Mouse (Mus musculus): ENCODE results near the gene Ddias.
A peak's percentile ranks its signal among the peaks of the same experiment; 100 is the strongest.
"Not testable (repeated sequence)": the region's sequence is repeated elsewhere in the genome, so short reads cannot be mapped to it uniquely, and the experiment has no call there.

Ddias gene

GRCm38 (mm10) chr7:92874116-92874675 is at the start of gene Ddias, which contains the start of gene Prcp:
TSS of gene Ddias (minus strand) at chr7:92874247.
TSS of gene Prcp (plus strand) at chr7:92874470.
- peak; percentile 86 to 88 for DNase-seq (ENCODE audit: low spot score in 2 of 2)

DNA sequence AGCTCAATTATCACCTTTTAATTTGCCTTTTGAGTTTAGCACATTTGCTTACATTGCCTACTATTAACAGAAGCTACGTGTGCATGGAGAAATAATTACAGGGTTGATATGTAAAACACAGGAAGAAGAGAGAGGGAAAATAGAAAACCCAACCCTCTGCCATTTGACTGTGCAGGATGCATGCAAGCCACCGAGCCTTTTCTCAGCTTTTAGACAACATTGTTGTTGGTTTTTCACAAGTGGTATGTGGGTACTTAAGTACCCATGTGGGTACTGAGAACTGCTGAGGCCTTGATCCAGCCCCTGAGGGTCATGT is 46.8 kb upstream of the Ddias start:
- no peak for DNase-seq (ENCODE audit: low spot score in 2 of 2)

- DNase-seq (ENCODE audit: low spot score in 2 of 2), result no peak
These were observed 46.3 kb upstream of the Ddias start for GRCm38 (mm10) chr7:92920172-92920856.

GRCm38 (mm10) chr7:92904285-92904684 is 30.2 kb upstream of the Ddias start:
- not testable (repeated sequence) for DNase-seq (ENCODE audit: low spot score in 2 of 2)

DNA sequence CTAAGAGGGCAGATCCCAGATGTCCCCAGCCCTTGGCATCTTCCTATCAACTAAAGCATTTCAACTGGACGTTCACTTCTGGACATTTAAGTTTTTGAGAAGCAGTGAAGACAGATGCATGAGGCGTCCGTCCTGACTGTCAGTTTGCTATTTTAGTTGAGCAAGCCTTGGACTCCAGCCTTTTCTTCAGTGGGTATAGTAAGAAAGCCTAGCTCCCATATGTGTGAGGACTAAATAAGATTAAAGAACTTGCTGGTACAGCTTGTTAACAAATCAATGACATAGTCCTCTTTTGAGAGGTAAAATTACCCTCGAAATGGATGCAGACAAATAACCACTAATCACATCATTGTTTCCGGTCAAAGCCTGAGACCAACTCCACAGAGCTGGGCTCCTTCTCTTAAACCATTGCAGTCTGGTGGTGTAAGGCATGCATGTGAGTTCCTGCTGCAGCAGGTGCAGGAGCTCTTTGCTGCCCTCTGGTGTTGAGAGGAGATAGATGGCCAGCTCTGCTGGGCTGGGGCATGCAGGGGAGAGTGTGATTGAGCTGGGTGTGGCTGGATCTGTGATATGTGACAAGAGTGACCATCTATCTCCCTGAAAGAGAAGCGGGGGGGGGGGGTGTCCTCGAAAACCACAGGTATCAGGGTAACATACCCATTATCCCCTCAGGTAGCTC is 29.5 kb upstream of the Ddias start:
- peak; percentile 12 to 44 for DNase-seq (ENCODE audit: low spot score in 2 of 2)

DNA sequence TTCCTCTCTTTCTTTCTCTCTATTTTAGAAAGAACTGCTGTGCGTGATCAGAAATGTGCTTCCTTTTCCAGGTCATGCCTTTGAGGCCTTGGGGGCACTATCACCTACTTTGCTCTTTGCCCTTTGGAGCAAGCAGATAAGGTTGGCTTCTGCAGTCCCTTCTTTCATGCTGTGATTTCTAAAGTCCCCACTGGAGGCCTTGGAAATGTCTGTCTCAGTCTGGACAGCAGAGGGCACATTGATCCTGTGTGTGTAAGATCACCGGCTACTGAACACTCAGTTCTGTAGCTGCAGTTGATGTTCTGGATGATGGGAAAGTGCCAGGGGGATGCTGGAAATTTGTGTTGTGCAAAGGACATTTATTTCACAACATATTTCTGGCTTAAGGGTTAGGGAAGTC is 23.0 kb upstream of the Ddias start:
- peak in 1 of 2 experiments; percentile 15 for DNase-seq (ENCODE audit: low spot score in 2 of 2)

DNA sequence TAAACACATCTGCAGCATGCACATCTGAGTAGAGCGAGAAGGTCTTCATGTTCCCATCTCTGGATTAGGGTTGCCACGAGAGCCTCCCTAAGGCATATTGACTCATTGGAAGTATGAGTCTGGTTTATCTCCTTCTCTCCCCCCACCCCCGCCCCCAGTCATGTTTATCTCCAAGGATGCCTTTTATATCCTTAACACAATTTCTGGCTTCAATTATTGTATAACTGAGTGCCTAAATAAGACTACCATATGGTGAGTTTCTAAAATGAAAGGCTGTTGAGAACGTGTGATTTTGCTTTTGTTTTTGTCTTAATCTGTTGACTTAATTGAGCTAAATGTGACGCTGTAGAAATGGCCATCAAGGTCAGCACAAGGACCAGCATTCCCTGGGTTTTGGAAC is 22.0 kb upstream of the Ddias start:
- DNase-seq (ENCODE audit: low spot score in 2 of 2), result no peak

DNA sequence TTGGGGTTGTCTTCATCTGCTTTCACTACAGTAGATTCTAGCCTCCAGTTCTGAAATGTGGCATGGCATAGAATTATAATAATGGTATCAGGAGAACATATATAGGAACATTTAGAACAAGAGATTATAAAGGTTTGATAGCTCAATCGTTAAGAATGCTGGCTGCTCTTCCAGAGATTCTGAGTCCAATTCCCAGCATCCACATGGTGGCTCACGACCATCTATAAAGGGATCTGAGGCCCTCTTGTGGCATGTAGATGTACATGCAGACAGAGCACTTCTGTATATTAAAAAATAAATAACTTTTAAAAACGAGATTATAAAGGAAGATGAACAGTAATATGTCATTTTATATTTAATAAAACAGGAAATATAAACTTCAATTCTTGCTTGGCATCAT is 19.4 kb upstream of the Ddias start:
- DNase-seq (ENCODE audit: low spot score in 2 of 2), result no peak

DNA sequence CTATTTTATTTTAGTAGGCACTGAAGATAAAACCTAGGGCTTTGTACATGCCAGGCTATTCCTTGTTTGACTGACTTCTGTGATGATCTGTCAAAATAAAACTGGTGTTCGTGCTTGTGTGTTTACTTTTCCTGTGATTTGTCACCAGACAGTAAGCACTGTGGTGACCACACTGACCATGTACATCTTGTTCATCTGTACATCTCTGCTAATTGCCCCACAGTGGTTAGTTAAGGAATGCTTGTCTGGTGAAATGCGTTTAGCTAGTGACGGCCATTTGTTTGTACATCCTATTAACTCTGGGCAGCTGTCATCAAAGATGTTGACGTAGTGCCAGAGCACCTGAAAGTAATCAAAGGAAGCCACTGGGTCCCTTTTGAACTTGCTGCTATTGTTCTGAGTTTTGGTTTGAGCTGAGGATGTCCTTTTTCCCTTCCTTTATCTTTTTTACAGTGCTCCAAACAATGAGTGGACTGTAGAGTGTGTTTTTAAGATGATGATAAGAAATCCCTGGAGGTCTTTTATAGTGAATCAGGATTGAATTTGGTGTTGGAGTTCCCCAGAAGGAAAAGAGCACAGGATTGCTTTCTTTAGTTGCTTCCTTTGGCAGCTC is 16.7 kb upstream of the Ddias start:
- DNase-seq (ENCODE audit: low spot score in 2 of 2), result no peak

DNA sequence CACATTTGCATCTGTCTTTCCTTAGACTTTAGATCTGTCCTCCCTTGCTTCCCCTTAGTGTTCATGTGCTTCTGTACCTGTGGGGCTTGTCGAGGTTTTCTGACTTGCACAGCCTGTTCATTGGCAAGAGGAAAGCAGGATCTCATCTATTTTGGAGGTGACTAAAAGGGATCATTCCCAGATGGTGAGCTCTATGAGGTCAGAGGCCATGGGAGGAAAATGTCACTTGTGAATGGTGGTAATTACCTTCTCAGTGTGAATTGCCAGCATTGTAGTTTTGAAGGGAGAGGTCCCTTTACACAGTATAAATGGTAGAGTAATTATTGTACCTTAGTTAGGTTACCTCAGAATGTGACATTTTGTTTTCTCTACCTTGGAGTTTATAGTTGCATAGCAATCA is 16.2 kb upstream of the Ddias start:
- no peak for DNase-seq (ENCODE audit: low spot score in 2 of 2)

GRCm38 (mm10) chr7:92887230-92887629 is 13.2 kb upstream of the Ddias start:
- DNase-seq (ENCODE audit: low spot score in 2 of 2), result no peak

- no peak for DNase-seq (ENCODE audit: low spot score in 2 of 2)
These were observed 12.8 kb upstream of the Ddias start for GRCm38 (mm10) chr7:92886801-92887200.

GRCm38 (mm10) chr7:92884998-92885660 is 11.1 kb upstream of the Ddias start:
- DNase-seq (ENCODE audit: low spot score in 2 of 2), result no peak

GRCm38 (mm10) chr7:92883850-92884716 is 10.0 kb upstream of the Ddias start:
- no peak for DNase-seq (ENCODE audit: low spot score in 2 of 2)

DNA sequence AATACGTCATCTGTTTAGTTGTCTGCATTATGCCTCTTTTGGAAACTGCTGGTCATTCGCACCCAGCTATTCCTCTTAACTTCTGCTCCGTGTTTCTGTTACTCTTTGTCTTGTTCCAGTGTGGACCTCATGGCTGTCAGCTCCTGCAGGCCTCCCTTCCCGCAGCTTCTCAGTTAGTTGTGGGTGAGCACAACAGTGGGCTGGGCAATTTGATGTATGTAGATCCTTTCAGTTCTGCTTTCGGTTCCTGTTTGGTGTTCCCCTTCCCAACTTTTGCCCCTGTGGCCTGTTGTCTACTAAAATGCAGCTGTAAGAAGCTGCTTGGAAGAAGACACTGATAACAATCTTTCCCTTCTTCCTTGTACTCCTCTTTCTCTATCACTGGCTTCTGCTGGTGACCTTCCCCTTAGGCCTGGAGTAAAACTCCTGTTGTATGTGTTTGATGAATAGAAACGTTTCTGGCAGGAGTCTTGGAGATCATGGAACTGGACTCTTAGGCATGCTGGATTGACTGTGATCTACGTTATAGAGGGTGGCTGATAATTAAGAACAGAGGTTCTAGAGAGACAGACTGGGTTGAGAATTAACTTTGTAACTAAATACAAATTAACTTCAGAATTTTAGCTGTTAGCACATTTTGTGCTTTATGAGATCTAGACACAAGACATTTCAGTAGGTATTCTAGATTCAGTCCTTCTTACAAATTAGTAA is 4.7 kb upstream of the Ddias start:
- no peak for DNase-seq (ENCODE audit: low spot score in 2 of 2)

DNA sequence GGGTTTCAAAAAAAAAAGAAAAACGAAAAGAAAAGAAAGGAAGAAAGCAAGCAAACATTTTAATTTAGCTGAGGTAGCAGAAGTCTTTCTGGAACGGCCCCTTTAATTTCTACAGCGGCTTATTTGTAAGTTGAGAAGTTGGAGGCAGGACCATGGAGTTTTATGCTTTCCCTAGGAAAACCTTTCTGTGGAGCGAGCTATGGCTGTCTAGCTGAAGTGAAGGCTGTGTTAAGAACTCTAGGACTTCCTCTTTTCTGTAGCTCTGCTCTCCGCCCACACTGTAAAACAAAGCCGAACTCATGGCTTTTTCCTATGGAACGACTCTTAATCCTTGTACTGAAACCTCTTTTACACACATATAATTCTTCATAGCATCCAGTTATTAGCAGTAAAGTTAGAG is 2.5 kb upstream of the Ddias start:
- no peak for DNase-seq (ENCODE audit: low spot score in 2 of 2)

GRCm38 (mm10) chr7:92876066-92876465 is 2.0 kb upstream of the Ddias start:
- no peak for DNase-seq (ENCODE audit: low spot score in 2 of 2)

DNA sequence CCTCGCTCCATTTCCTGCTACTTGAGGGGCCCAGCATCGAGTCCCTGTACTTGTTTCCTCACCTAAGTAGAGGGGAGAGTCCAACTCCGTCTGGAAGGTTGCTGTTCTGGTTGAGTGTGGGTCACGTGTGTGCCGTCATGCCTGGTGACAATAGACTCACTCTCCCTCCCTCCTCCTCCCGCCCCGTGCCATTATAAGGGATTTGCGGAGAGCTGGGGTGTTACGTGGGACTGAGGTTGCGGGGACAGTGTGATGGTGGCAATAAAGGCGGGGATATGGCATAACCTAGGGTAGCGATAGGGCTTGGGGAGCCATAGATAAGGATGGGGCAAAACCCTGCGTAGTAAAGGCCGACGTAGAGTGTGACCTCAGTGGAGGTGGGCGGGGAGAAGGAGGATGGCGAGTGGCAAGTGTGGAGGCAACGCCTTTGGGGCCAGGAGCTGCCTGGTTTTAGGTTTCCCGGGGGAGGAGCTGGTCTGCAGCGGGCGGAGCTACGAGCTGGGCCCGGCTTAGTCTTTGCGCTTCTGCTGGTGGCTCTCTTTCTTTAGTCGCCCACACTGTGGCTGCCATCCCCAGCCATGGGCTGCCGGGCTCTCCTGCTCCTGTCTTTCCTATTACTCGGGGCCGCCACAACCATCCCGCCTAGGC is 838 bp upstream of the Ddias start:
- DNase-seq (ENCODE audit: low spot score in 2 of 2), result peak; percentile 76 to 84

DNA sequence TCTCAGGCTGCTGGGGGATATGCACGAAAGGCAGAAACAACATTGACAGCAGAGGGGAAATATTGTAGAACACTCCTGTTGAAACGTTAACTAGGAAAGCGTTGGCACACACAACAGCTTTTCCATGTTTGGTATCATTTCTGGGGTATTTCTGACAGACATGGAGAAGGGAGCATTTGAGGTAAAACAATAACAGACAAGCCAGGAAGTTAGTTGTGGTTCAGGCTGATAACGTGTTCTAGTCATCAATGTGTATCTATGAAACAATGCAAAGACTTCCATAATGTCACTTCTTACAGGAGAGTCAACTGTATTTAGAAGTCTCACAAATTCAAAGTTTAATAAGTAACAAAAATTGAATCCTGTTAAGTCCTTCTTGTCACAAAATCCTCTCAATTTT is 2.5 kb downstream of the Ddias start:
- no peak for DNase-seq (ENCODE audit: low spot score in 2 of 2)

DNA sequence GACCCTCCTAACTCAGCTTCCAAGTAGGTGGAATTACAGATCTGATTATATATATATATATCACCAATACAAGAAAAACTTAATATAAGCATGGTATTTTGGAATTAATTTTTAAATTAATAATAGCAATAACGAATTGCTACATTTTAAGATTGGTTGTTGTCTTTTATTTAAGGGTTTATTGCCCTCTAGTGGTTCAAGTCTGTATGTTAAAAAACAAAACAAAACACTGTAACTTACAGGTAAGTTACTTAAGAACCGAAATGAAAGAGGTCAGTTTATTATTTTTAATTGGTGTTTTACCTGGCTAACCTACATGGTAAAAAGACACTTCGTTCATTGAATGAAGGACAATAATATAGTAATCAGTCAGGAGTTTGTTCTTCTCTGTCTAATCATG is 3.9 kb downstream of the Ddias start:
- no peak for DNase-seq (ENCODE audit: low spot score in 2 of 2)
